Mouse (Mus musculus) heart, embryonic 14.5 days (tissue): Measurements from ENCODE around the gene Myom1. TPM values are rescaled to one million over a fixed set of nuclear protein-coding genes. Genes with fewer than 3 reads are reported as not detected.

Experiments
- ATAC-seq: fragments of 200-750 bp; cut with Nextera tagmentation; 2 replicates; pipeline ENCODE4 v1.8.0; 2017; ENCODE audit warnings: low read depth, moderate TSS enrichment; ENCODE audit not compliant: insufficient number of reproducible peaks, insufficient read depth, low FRiP score
- H3K27ac ChIP-seq, 2 experiments: fragments of 200-500 bp in 1 of 2; fragments of 300-500 bp in 1 of 2; sonication (generic) in 1 of 2; replicated peaks in 1 of 2; 2 replicates each; pipeline ENCODE4 v1.5.1; 2012 to 2014; ENCODE audit warnings: low read depth in 2 of 2, low read length in 2 of 2, control low read depth in 1 of 2, mild to moderate bottlenecking in 1 of 2, mixed read lengths in 1 of 2; ENCODE audit not compliant: control insufficient read depth in 1 of 2, insufficient read depth in 1 of 2
- H3K27me3 ChIP-seq: fragments of 300-500 bp; sonication (generic); 2 replicates; pipeline ENCODE4 v1.6.1; 2014; ENCODE audit warnings: mild to moderate bottlenecking, low read length, control low read depth; ENCODE audit not compliant: control insufficient read depth, insufficient read depth
- H3K36me3 ChIP-seq: fragments of 300-500 bp; sonication (generic); 2 replicates; pipeline ENCODE4 v1.6.1; 2014; ENCODE audit warnings: mild to moderate bottlenecking, control low read depth, low read length, mixed read lengths; ENCODE audit not compliant: control insufficient read depth, insufficient read depth
- H3K4me1 ChIP-seq, 2 experiments: fragments of 200-500 bp in 1 of 2; fragments of 300-500 bp in 1 of 2; sonication (generic) in 1 of 2; 2 replicates each; pipeline ENCODE4 v1.6.1; 2012 to 2014; ENCODE audit warnings: low read length in 2 of 2, control low read depth in 1 of 2, mixed read lengths in 1 of 2; ENCODE audit not compliant: control insufficient read depth in 2 of 2, insufficient read depth in 2 of 2
- H3K4me2 ChIP-seq: fragments of 300-500 bp; sonication (generic); 2 replicates; pipeline ENCODE4 v1.6.1; 2014; ENCODE audit warnings: mild to moderate bottlenecking, low read length
- H3K4me3 ChIP-seq, 2 experiments: fragments of 200-500 bp in 1 of 2; fragments of 300-500 bp in 1 of 2; sonication (generic) in 1 of 2; 2 replicates each; pipeline ENCODE4 v1.5.1; 2012 to 2014; ENCODE audit warnings: low read length in 2 of 2, mild to moderate bottlenecking in 2 of 2, control low read depth in 1 of 2, low read depth in 1 of 2, moderate library complexity in 1 of 2; ENCODE audit not compliant: control insufficient read depth in 1 of 2, insufficient read depth in 1 of 2
- H3K9ac ChIP-seq: fragments of 300-500 bp; sonication (generic); 2 replicates; pipeline ENCODE4 v1.6.1; 2014; ENCODE audit warnings: mild to moderate bottlenecking, low read length
- H3K9me3 ChIP-seq: fragments of 300-500 bp; sonication (generic); 2 replicates; pipeline ENCODE4 v1.6.1; 2016; ENCODE audit warnings: low read length, control low read depth; ENCODE audit not compliant: control insufficient read depth
- WGBS: fragments of 180-500 bp; shearing (Covaris S2); extraction: QIAGEN DNeasy Blood & Tissue Kit; methylation state at CpG from one replicate; pipeline ENCODE4 v1.1.7; 2014; 5-methylcytosine and 5-hydroxymethylcytosine counted together
- polyA plus RNA-seq: library from polyadenylated mRNA; unstranded; fragments of >200 nt; fragmentation: Nextera tagmentation; extraction: Ambion mirVana; gene quantifications from 2 replicates; pipeline ENCODE4 v1.2.1, GENCODE M21; 2014

Myom1 gene
- polyA plus RNA-seq, 1 experiment from 2014 or later: 273 TPM

GRCm38 (mm10) chr17:70992662-70993061 is 9.8 kb upstream of the Myom1 start:
- Histone ChIP-seq H3K9me3 (no peaks in the 10 kb centered on the region), H3K4me3 (no peak overlapping the region), H3K9ac (peak overlapping the region; percentile 25; the same call in 1 of the 2 replicates), H3K4me2 (0 out of 2 replicates have a peak overlapping the region, but pooled peaks have one; percentile 52), H3K27me3 (no peaks in the 10 kb centered on the region), H3K27ac (peak overlapping the region; percentile 45 to 85; a peak in 3 of 4 replicates), H3K36me3 (peaks cover 63% of the 10 kb centered on the region), H3K4me1 (peaks cover 36 to 75% of the 10 kb centered on the region in 2 experiments)
- no peak for ATAC-seq
- WGBS: 73% methylated on average over 9 of the region's 9 CpGs

GRCm38 (mm10) chr17:70993385-70993807 is 9.0 kb upstream of the Myom1 start:
- Histone ChIP-seq H3K36me3 (peaks cover 57% of the 10 kb centered on the region), H3K4me3 (peak overlapping the region in 1 of 2 experiments; percentile 3; a peak in 1 of 4 replicates), H3K27ac (peak overlapping the region; percentile 56 to 85; a peak in 3 of 4 replicates), H3K9me3 (no peaks in the 10 kb centered on the region), H3K27me3 (no peaks in the 10 kb centered on the region), H3K4me2 (peak overlapping the region; percentile 52), H3K9ac (peak overlapping the region; percentile 64; the same call in 1 of the 2 replicates), H3K4me1 (peaks cover 37 to 82% of the 10 kb centered on the region in 2 experiments)
- WGBS: under 1% methylated on average over 3 of the region's 3 CpGs
- peak; percentile 28; the same call in 1 of the 2 replicates for ATAC-seq

- ATAC-seq: no peak
- Histone ChIP-seq H3K36me3 (peaks cover 54% of the 10 kb centered on the region), H3K4me3 (no peak overlapping the region), H3K4me1 (peaks cover 35 to 84% of the 10 kb centered on the region in 2 experiments), H3K4me2 (no peak overlapping the region), H3K27ac (peak overlapping the region; percentile 7 to 85), H3K9me3 (no peaks in the 10 kb centered on the region), H3K9ac (0 out of 2 replicates have a peak overlapping the region, but pooled peaks have one; percentile 64), H3K27me3 (no peaks in the 10 kb centered on the region)
- WGBS: 68% methylated on average over 6 of the region's 6 CpGs
Observed at GRCm38 (mm10) chr17:70994671-70995070, 7.8 kb upstream of the Myom1 start.

GRCm38 (mm10) chr17:70995551-70995950 is 6.9 kb upstream of the Myom1 start:
- H3K4me3 ChIP-seq: no peak overlapping the region

GRCm38 (mm10) chr17:70997836-70998235 is 4.6 kb upstream of the Myom1 start:
- Histone ChIP-seq H3K4me1 (peaks cover 23 to 71% of the 10 kb centered on the region in 2 experiments), H3K9ac (peak overlapping the region; percentile 69), H3K27ac (peak overlapping the region; percentile 96)

More at GRCm38 (mm10) chr17:70995551-70995950, 6.9 kb upstream of the Myom1 start:
- WGBS: 85% methylated on average over 6 of the region's 6 CpGs
- H3K4me1 ChIP-seq: peaks cover 35 to 88% of the 10 kb centered on the region in 2 experiments
- no peak for ATAC-seq
- no peaks in the 10 kb centered on the region for H3K27me3 ChIP-seq
- H3K9me3 ChIP-seq: no peaks in the 10 kb centered on the region
- peaks cover 57% of the 10 kb centered on the region for H3K36me3 ChIP-seq
- H3K4me2 ChIP-seq: no peak overlapping the region
- H3K27ac ChIP-seq: no peak overlapping the region; a peak in 1 of 4 replicates
- no peak overlapping the region for H3K9ac ChIP-seq

GRCm38 (mm10) chr17:70998400-70998975 is 3.9 kb upstream of the Myom1 start:
- Histone ChIP-seq H3K4me3 (peak overlapping the region; percentile 22 to 34; a peak in 3 of 4 replicates), H3K9me3 (no peaks in the 10 kb centered on the region), H3K36me3 (peaks cover 35% of the 10 kb centered on the region), H3K27me3 (no peaks in the 10 kb centered on the region), H3K27ac (peak overlapping the region; percentile 96), H3K4me2 (peak overlapping the region; percentile 65), H3K4me1 (peaks cover 27 to 71% of the 10 kb centered on the region in 2 experiments), H3K9ac (peak overlapping the region; percentile 69)
- no peak for ATAC-seq
- 25% methylated on average over 9 of the region's 9 CpGs for WGBS

More at GRCm38 (mm10) chr17:70997836-70998235, 4.6 kb upstream of the Myom1 start:
- Histone ChIP-seq H3K36me3 (peaks cover 42% of the 10 kb centered on the region), H3K4me3 (peak overlapping the region in 1 of 2 experiments; percentile 34; a peak in 2 of 4 replicates), H3K9me3 (no peaks in the 10 kb centered on the region), H3K27me3 (no peaks in the 10 kb centered on the region), H3K4me2 (peak overlapping the region; percentile 65)
- ATAC-seq: no peak
- 3% methylated on average over 6 of the region's 6 CpGs for WGBS

- 10% methylated on average over 5 of the region's 5 CpGs for WGBS
- peaks cover 28% of the 10 kb centered on the region for H3K36me3 ChIP-seq
- H3K4me2 ChIP-seq: peak overlapping the region; percentile 65
- H3K27ac ChIP-seq: peak overlapping the region; percentile 44 to 83
- peak overlapping the region in 1 of 2 experiments; percentile 13; a peak in 1 of 4 replicates for H3K4me3 ChIP-seq
- H3K4me1 ChIP-seq: peaks cover 25 to 67% of the 10 kb centered on the region in 2 experiments
- no peaks in the 10 kb centered on the region for H3K9me3 ChIP-seq
- ATAC-seq: no peak
- H3K27me3 ChIP-seq: no peaks in the 10 kb centered on the region
- peak overlapping the region; percentile 99 for H3K9ac ChIP-seq
Observed at GRCm38 (mm10) chr17:70999187-70999586, 3.2 kb upstream of the Myom1 start.
